Mouse (Mus musculus): ENCODE data around the gene Gm7861.
"Not testable (repeated sequence)": the region's sequence is repeated elsewhere in the genome, so short reads cannot be mapped to it uniquely, and the experiment has no call there.

DNA sequence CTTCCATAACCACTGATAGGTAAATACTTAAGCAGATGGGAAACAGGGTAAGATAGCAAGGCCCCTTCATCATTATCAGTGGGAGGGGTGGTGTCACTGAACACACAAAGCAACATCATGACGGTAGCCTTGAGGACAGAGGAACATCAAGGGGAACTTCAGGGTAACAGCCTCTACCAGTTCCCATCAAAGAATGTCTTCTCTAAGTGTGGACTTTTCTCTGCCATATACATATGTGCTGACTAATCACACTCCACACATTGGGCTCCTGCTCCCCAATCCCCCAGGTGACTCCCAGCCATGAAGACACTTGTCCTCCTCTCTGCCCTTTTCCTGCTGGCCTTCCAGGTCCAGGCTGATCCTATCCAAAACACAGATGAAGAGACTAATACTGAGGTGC lies 23.6 kb upstream of the Gm7861 start, which contains the start of gene Defa26:
- not testable (repeated sequence) for TF ChIP-seq POLR2A (IDR thresholded peaks at IDR 0.05; ENCODE audit: borderline replicate concordance, low read depth, low read length); CTCF (IDR thresholded peaks at IDR 0.05; ENCODE audit: low read depth, low read length)

All from bone marrow macrophage, adult 2 months (primary cell).